Mouse (Mus musculus) regulatory T cell (primary cell): ENCODE measurements around the gene Rfxap.
"Not testable (repeated sequence)": the region's sequence is repeated elsewhere in the genome, so short reads cannot be mapped to it uniquely, and the experiment has no call there.

Source experiments
- in situ Hi-C: fragments of 300-600 bp; cut with MboI, MseI; formaldehyde crosslinking; loops from one replicate; pipeline ENCODE4 v1.15.1; 2025; ENCODE audit warnings: high pct_unique_total_duplicates

The Rfxap gene

DNA sequence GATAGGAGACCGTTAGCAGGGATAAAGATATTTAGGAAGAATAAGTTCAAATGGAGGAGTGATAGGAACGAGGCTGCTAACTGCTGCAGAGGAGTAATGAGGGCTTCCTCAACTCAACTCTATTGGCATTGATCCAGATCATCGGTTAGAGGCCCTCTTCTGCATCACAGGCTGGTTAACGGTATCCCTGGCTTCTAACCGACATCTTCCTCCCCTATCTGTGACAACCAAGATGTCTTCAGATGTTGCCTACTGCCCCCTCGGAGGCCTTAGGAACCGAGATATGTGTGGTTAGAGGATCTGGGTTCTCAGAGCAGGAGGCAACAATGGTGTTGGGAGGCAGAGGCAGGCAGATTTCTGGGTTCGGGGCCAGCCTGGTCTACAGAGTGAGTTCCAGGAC lies 39.0 kb downstream of the Rfxap start:
- in situ Hi-C loops: no loop called here

DNA sequence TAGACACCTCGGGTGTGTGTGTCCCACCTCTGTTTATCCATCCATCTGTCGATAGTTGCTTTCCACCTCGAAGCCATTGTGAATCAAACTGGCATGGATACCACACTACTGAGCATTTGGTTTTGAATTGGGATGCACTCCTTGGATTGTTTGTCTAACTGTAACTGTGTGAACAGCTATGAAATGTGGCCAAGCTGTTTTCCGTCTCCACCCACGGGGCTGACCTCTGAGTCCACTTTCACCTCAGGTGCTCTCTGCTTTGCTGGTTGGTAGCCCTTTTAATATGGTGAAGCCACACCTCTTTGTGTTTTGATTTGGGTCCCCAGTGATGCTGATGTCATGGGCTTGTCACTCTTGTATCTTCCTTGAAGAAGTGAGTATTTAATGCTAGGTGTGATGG lies 40.8 kb downstream of the Rfxap start:
- in situ Hi-C loops: no loop called here

DNA sequence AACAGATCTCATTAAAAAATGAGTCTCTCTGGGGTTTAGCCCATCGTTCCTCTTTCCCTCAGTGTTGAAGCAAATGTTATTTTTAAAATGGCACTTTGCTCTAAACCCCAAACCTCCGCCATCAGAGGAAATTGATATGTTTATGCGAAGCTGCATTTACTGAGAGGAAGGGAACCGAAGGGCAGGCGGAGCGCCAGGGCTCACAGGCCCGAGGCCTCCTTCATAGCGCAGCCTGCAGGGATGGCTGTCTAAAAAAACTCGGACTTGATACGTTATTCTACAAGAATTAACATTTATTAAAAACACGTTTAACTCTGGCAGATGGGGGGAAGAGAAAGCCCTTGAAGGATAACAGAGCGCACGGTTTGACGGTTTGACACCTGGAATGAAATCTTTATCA lies 41.6 kb downstream of the Rfxap start:
- in situ Hi-C loops: no loop called here

DNA sequence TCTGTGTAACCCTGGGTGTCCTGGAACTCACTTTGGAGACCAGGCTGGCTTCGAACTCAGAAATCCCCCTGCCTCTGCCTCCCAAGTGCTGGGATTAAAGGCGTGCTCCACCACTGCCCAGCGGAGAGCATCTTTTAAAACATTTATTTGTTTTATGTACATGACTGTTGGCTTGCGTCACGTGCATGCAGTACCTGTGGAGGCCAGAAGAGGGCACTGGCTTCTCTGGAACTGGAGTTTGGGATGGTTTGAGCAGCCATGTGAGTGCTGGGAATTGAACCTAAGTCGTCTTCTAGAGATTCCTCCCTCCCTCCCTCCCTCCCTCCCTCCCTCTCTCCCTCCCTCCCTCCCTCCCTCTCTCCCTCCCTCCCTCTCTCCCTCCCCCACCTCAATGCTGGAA lies 42.1 kb downstream of the Rfxap start:
- in situ Hi-C loops: not testable (repeated sequence)

DNA sequence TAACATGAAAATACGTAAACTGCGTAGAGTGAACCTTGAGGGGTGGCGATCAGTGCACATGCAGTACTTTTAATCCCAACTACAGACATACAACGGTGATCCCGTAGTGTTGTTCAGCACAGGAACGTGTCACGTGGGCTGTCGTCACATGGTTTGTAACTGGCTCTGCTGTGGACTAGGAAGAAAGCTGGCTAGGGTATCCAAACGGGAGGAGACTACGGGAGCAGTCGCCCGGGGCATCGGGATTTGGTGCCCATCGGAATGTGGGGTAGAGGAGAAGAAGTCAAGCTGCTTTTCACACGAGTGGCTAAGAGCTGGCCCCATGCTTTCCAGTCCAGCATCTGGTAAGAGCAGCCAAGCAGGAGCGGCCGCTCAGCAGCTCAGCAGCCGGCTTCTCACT lies 43.2 kb downstream of the Rfxap start:
- in situ Hi-C loops: no loop called here

DNA sequence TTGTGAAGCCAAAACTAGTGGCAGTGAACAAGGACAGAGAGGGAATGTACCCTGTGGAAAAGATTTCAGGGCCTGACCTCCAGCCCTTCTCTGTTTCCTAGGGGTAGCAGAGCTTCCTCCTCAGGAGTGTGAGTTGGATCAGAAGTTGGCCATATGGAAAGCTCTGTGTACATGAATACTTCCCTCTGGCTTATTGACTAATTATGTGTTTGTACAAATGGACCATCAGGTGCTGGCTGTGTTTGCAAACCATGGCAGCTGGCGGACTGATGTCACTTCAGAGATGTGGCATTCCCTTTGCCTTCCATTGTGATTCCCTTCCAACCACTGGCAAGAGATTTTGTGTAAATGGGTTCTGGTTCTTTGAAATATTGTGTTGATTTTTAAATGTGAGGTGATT lies 46.3 kb downstream of the Rfxap start:
- in situ Hi-C loops: no loop called here

DNA sequence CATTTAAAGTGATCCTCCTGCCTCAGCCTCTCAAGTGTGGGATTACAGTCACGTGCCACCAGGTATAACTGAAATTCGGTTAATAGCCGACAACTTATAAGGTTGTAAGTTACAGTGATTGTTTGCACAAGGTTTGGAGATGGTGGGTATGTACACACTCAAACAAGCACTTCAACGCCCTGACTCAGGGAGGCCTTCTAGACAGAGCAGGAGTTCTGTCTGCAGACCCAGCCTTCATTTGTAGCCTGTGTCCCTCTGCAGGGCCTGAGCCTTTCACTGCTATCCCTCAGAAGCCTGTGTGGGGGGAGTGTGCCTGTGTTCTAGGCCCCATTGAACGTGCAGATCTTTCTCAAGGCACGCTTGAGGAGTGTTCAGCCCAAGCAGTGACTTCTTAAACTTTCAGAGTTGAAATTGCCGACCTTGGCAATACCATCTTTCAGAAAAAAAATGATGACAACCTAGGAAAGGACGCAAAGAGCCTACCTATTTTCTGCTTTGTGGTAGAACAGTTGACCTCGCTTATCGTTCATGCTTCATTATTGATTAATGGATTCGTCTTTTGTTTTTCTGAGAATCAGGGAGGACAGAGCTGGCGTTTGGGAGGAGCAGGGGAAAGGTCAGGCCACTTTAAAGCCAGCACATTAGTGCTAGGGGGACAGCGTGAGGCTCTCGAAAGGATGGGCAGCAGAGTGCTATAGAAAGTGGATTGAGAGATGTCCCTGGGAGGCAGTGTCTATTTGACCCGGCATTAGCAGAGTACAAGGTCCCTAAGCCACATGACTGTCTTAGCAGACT lies 47.1 kb downstream of the Rfxap start:
- in situ Hi-C loops: no loop called here

DNA sequence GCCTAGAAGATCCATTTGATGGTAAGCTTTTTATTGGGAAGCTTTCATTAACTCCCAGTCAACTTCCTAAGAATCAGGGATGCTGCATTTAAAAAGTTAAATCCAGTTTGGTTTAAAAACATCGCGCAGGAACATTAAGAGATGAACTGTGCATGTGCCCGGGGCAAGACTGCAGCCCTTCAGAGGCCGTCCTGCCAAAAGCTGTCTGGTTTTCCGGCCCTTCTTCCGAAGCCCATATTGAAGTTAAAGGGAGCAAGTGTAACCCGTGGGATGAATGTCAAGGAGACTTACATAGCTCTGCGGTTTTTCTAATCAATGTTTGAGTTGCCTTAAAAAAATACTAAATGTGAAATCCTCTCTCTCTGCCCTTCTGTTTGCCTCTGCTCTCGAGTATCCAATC lies 48.4 kb downstream of the Rfxap start:
- in situ Hi-C loops: loop anchor here (10.0 kb wide), 1 partner anchor 604 kb away; the partner anchor contains the start of gene Trpc4

DNA sequence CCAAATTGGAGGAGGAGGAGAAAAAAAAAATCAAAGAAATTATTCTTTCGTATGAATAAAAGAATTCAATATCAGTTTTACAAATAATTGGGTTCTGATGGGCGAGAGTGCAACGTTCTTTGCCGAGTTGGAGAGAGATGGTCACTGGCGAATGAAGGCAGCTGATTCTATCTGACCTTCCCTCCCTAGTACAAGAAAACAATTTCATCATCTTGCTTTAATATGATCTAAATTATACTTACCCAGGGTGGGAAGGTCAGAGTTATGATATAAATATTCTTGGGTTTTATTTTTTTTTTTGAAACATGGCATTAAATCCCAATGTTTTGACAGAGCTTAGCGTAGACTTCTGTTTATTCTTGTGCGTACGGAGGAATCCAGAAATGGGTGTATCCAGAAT lies 50.1 kb downstream of the Rfxap start:
- in situ Hi-C loops: loop anchor here (10.0 kb wide), 1 partner anchor 603 kb away; the partner anchor contains the start of gene Trpc4

DNA sequence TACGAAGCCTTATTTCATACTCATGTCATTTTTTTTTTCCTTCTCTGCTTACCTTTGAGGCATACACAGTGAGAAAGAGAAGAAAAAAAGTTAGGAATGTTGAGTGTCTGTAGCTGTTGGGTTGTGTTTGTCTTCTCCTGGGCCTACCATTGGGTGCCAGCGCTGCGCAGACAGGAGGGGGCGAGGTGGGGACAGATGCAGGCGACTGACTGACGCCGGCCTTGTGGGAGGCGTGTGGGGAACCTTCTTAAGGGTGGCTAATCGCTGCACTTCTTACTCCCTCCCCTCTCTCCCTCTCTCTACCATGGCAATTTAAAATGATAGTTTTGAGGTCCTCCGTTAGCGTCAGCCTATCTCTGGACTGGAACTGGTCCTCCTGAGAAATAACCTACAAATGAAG lies 51.5 kb downstream of the Rfxap start:
- in situ Hi-C loops: loop anchor here (10.0 kb wide), 1 partner anchor 601 kb away; the partner anchor contains the start of gene Trpc4

DNA sequence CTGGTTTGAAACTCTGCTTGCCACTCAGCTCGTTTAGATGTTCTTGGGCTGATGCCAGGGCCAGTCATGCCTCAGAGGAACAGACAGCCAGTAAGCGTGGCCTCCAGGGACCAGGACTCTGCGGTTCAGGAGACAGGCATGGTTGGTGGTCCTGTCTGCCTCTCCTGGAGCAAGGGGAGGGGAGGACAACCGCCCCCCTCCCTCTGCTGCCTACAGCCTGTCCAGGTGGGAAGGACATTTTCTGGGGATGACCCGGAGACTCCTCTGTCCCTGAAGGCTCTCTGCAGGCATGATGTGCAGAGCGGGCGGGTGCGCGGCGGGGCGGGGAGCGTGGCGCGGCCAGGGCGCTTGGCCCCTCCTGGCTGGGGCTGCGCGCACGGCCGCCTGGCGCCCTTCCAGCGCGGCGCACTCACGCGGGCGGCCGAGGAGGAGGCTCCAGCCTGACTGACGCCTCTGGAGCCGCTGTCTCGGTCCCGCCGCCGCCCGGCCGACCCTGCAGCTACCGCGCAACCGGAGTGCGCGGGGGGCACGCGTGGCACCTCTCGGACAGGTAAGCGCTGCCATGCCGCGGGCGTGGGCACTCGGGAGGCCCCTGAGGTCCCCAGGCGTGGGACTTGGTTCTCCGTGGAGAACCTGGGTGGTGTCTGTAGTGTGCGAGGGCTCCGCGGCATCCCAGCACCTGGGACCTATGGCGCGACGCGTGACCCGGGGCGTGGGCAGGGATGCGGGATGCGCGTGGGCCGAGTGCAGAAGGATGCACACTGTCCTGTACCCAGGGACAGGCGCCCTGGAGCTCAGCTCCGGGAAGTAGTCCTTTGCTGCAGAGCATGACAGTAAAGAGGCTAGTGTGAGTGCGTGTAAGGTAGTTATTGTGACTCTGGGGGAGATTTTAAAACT lies 52.2 kb downstream of the Rfxap start, which contains the start of gene Smad9:
TSS of gene Smad9 (plus strand) at position 438 of the 897 bp plus-strand sequence.
- in situ Hi-C loops: loop anchor here (10.0 kb wide), 1 partner anchor 601 kb away; the partner anchor contains the start of gene Trpc4

DNA sequence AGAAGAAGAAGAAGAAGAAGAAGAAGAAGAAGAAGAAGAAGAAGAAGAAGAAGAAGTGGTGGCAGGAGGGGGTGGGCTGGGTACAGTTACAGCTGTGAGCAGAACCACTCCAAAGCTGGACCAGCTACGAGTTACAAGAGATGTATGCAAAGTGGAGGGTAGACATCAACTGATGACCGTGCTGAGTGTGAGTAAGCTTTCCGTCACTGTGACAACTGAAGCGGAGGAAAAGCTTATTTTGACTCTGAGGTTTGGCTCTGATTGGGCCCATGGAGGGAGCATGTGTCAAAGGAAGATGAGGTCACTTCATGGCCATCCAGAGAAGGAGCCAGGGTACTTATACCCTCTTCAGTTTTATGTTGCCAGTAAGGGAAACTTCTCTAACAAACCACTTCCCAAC lies 54.2 kb downstream of the Rfxap start:
- in situ Hi-C loops: loop anchor here (10.0 kb wide), 1 partner anchor 599 kb away; the partner anchor contains the start of gene Trpc4
